Mouse (Mus musculus) splenic B cell, adult 2 months (primary cell): ENCODE measurements at regions not wholly inside any gene's neighbourhood (a gene's known extent, or its start where the extent isn't known, plus 50 kb on each side); places are given as distances from the start of the nearest gene placed in this dataset.

Experiments
- DNase-seq: peaks from one replicate; pipeline ENCODE4 v3.0.0-alpha.2; 2011; ENCODE audit warnings: low read depth, low spot score
- H3K27me3 ChIP-seq: 2 replicates; pipeline ENCODE4 v1.6.1; 2012; ENCODE audit warnings: mild to moderate bottlenecking, low read length, moderate library complexity, mixed read lengths; ENCODE audit not compliant: control insufficient read depth, poor library complexity, insufficient read depth, severe bottlenecking
- H3K36me3 ChIP-seq: 2 replicates; pipeline ENCODE4 v1.6.1; 2012; ENCODE audit warnings: mild to moderate bottlenecking, low read length, moderate library complexity, mixed read lengths; ENCODE audit not compliant: control insufficient read depth, poor library complexity, insufficient read depth, severe bottlenecking

DNA sequence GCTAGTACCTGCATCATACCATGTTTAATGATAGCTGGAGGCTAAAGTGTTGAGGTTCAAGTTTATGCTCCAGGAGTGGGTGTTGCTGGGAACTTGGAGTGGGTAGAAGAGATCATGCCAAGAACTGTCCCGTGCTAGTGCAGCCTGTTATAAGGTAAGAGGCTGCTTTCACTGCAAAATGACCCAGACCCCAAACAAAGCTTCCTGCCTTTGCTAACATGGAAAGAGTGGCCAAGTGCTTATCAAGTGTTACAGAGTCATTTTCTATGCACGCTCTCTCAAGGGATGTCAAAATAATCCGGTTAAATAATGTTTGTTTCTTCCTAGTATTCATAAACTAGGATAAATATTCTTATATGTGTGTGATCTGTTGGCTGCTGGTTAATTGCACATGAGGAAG is 51.4 kb upstream of the Stxbp6 start:
- Histone ChIP-seq H3K27me3 (no peaks in the 10 kb centered on the region), H3K36me3 (no peaks in the 10 kb centered on the region)
- DNase-seq = no peak
